Mouse (Mus musculus) bone marrow, adult 2 months (tissue): ENCODE results near the gene Kbtbd8.

Experiments used
- CTCF ChIP-seq: fragments of 200-500 bp; IDR thresholded peaks from 2 replicates; pipeline ENCODE4 v1.5.1; 2011; ENCODE audit warnings: low read length, control low read depth; ENCODE audit not compliant: control insufficient read depth, insufficient read depth
- POLR2A ChIP-seq: fragments of 200-500 bp; IDR thresholded peaks from 2 replicates; pipeline ENCODE4 v1.6.1; 2011; ENCODE audit warnings: low read depth, mild to moderate bottlenecking, control low read depth, low read length, borderline replicate concordance; ENCODE audit not compliant: control insufficient read depth

DNA sequence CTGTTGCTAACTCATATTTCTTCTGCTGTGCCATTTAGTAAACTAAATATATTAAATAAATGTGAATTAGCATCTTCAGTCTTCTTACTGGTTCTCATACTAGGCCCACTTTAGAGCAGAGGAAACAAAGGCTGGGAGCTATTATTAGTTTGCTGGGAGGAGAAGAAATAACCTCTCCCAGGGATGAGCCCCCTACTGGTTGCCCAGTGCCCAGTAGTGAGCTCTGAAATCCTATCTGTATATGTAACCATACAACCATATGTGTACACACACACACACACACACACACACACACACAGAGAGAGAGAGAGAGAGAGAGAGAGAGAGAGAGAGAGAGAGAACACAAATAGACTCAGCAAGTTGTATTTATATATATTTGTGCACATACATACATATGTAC lies 8.6 kb upstream of the Kbtbd8 start:
- TF ChIP-seq CTCF: no peak
- TF ChIP-seq POLR2A: no peak
